Mouse (Mus musculus): Measurements from ENCODE around the gene Rb1. TPM values are rescaled to one million over a fixed set of nuclear protein-coding genes. Genes with fewer than 3 reads are reported as not detected.
A peak's percentile ranks its signal among the peaks of the same experiment; 100 is the strongest.

Gene Rb1
- polyA plus RNA-seq, 2 experiments = 15.6 to 29.6 TPM

- Histone ChIP-seq H3K36me3 (ENCODE audit: control insufficient read depth, insufficient read depth, low read length) (no peaks in the 10 kb centered on the region), H3K27ac (replicated peaks; ENCODE audit: low read depth, low read length) (peak overlapping the region; percentile 82), H3K9me3 (ENCODE audit: control insufficient read depth, low read length) (no peaks in the 10 kb centered on the region), H3K9ac (ENCODE audit: low read depth, low read length, severe bottlenecking) (peak overlapping the region; percentile 80), H3K4me3 (replicated peaks; ENCODE audit: low read length) (peak overlapping the region; percentile 89), H3K4me1 (ENCODE audit: control insufficient read depth, insufficient read depth, low read length) (no peaks in the 10 kb centered on the region), H3K27me3 (ENCODE audit: control insufficient read depth, insufficient read depth, low read length) (no peaks in the 10 kb centered on the region), H3K4me2 (replicated peaks; ENCODE audit: low read depth, low read length, severe bottlenecking) (peak overlapping the region; percentile 95)
- DNase-seq (ENCODE audit: low spot score) (no peak), ATAC-seq (ENCODE audit: low FRiP score, low read depth) (no peak)
- WGBS = 5% methylated on average over 8 of the region's 8 CpGs
- no peak for TF ChIP-seq POLR2A (IDR thresholded peaks at IDR 0.05; ENCODE audit: borderline replicate concordance, extremely low read depth, insufficient read depth, insufficient read length)
Observed at GRCm38 (mm10) chr14:73326511-73326910, 889 bp upstream of the Rb1 start.

DNA sequence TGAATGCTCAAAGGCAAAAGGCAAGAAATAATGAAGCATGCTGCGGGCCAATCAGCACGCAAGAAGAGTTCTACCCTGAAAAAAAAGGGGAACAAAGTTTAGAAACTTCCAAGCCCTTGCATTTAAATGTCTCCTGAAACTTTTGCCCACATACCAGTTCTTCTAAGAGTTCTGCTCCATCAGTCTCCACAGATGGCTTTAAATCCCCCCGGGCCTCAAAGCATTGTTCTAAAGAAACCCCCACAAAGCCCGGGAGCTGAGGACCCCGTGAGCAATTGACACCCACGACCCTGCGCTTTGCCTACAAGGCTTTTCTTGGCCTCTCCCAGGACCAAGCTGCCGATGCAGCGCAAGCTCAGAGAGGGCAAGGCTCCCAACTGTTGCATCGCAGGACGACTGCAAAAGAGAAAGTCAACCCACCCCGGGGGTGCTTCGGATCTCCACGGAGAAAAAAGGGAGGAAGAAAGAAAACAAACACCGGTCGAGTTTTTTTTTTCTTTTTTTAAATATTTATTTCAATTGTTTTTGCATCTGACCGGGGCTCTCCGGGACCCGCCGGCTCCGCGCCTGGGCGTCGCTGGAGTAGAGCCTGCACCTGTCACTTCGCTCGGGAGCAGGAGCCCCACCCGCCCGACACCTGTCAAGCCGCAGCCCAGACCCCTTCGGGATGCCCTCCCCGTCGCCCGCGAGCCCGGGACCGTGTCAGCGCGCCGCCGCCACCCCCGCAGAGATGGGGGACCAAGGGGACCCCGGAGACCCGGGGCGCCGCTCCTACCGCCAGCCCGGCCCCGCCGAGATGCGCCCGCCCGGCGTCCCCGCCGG lies 777 bp downstream of the Rb1 start:
- Histone ChIP-seq H3K27me3 (ENCODE audit: control insufficient read depth, insufficient read depth, low read length) (no peaks in the 10 kb centered on the region), H3K4me3 (replicated peaks; ENCODE audit: low read length) (peak overlapping the region; percentile 89), H3K36me3 (ENCODE audit: control insufficient read depth, insufficient read depth, low read length) (no peaks in the 10 kb centered on the region), H3K4me2 (replicated peaks; ENCODE audit: low read depth, low read length, severe bottlenecking) (peak overlapping the region; percentile 95), H3K9me3 (ENCODE audit: control insufficient read depth, low read length) (no peaks in the 10 kb centered on the region), H3K4me1 (ENCODE audit: control insufficient read depth, insufficient read depth, low read length) (no peaks in the 10 kb centered on the region), H3K27ac (replicated peaks; ENCODE audit: low read depth, low read length) (peak overlapping the region; percentile 82), H3K9ac (ENCODE audit: low read depth, low read length, severe bottlenecking) (peak overlapping the region; percentile 80)
- ATAC-seq (ENCODE audit: low FRiP score, low read depth) (peak; percentile 56), DNase-seq (ENCODE audit: low spot score) (peak; percentile 26)
- TF ChIP-seq POLR2A (IDR thresholded peaks at IDR 0.05; ENCODE audit: borderline replicate concordance, extremely low read depth, insufficient read depth, insufficient read length) = no peak
- WGBS = under 1% methylated on average over 44 of the region's 55 CpGs

- no peaks in the 10 kb centered on the region for H3K9me3 ChIP-seq (ENCODE audit: control insufficient read depth, low read length)
- TF ChIP-seq POLR2A (IDR thresholded peaks at IDR 0.05; ENCODE audit: borderline replicate concordance, extremely low read depth, insufficient read depth, insufficient read length) = no peak
- 58% methylated on average over 2 of the region's 2 CpGs for WGBS
- no peak overlapping the region for H3K9ac ChIP-seq (ENCODE audit: low read depth, low read length, severe bottlenecking)
- DNase-seq (ENCODE audit: low spot score) = no peak
- H3K4me2 ChIP-seq (replicated peaks; ENCODE audit: low read depth, low read length, severe bottlenecking) = no peak overlapping the region
- no peak for ATAC-seq (ENCODE audit: low FRiP score, low read depth)
- no peaks in the 10 kb centered on the region for H3K27me3 ChIP-seq (ENCODE audit: control insufficient read depth, insufficient read depth, low read length)
- 0 out of 2 replicates have a peak overlapping the region, but pooled peaks have one; percentile 89 for H3K4me3 ChIP-seq (replicated peaks; ENCODE audit: low read length)
- H3K4me1 ChIP-seq (ENCODE audit: control insufficient read depth, insufficient read depth, low read length) = no peaks in the 10 kb centered on the region
- H3K36me3 ChIP-seq (ENCODE audit: control insufficient read depth, insufficient read depth, low read length) = no peaks in the 10 kb centered on the region
- no peak overlapping the region for H3K27ac ChIP-seq (replicated peaks; ENCODE audit: low read depth, low read length)
Observed at GRCm38 (mm10) chr14:73323965-73324364, 1.7 kb downstream of the Rb1 start.

DNA sequence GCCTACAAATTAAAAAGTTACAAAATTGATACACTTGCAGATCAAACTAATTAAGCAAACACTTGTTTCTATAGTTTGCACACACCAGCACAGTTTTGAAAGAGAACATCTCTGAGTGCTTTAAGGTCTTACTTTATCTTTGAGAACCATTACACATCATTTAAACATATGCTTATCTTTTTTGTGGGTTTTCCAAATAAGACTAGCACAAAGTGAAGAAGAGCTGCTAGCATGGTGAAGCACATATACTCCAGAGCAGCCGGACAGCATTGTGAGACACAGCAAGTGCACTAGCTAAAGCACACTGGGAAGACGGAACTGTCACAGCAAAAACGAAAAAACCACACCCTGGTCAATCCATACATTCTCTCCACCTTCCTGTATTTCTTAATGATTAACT lies 3.5 kb downstream of the Rb1 start:
- Histone ChIP-seq H3K4me3 (replicated peaks; ENCODE audit: low read length) (no peak overlapping the region), H3K4me1 (ENCODE audit: control insufficient read depth, insufficient read depth, low read length) (no peaks in the 10 kb centered on the region), H3K36me3 (ENCODE audit: control insufficient read depth, insufficient read depth, low read length) (no peaks in the 10 kb centered on the region), H3K4me2 (replicated peaks; ENCODE audit: low read depth, low read length, severe bottlenecking) (no peak overlapping the region), H3K27me3 (ENCODE audit: control insufficient read depth, insufficient read depth, low read length) (no peaks in the 10 kb centered on the region), H3K9ac (ENCODE audit: low read depth, low read length, severe bottlenecking) (no peak overlapping the region), H3K9me3 (ENCODE audit: control insufficient read depth, low read length) (no peaks in the 10 kb centered on the region), H3K27ac (replicated peaks; ENCODE audit: low read depth, low read length) (no peak overlapping the region)
- no peak for TF ChIP-seq POLR2A (IDR thresholded peaks at IDR 0.05; ENCODE audit: borderline replicate concordance, extremely low read depth, insufficient read depth, insufficient read length)
- no peak for ATAC-seq (ENCODE audit: low FRiP score, low read depth)
- no peak for DNase-seq (ENCODE audit: low spot score)
- 83% methylated on average over 3 of the region's 3 CpGs for WGBS

- Histone ChIP-seq H3K27me3 (ENCODE audit: control insufficient read depth, insufficient read depth, low read length) (no peaks in the 10 kb centered on the region), H3K36me3 (ENCODE audit: control insufficient read depth, insufficient read depth, low read length) (no peaks in the 10 kb centered on the region), H3K4me1 (ENCODE audit: control insufficient read depth, insufficient read depth, low read length) (no peaks in the 10 kb centered on the region), H3K9ac (ENCODE audit: low read depth, low read length, severe bottlenecking) (no peak overlapping the region), H3K4me2 (replicated peaks; ENCODE audit: low read depth, low read length, severe bottlenecking) (no peak overlapping the region), H3K9me3 (ENCODE audit: control insufficient read depth, low read length) (no peaks in the 10 kb centered on the region), H3K4me3 (replicated peaks; ENCODE audit: low read length) (no peak overlapping the region), H3K27ac (replicated peaks; ENCODE audit: low read depth, low read length) (no peak overlapping the region)
- ATAC-seq (ENCODE audit: low FRiP score, low read depth) (no peak), DNase-seq (ENCODE audit: low spot score) (no peak)
- no peak for TF ChIP-seq POLR2A (IDR thresholded peaks at IDR 0.05; ENCODE audit: borderline replicate concordance, extremely low read depth, insufficient read depth, insufficient read length)
Observed at GRCm38 (mm10) chr14:73316933-73317332, 8.7 kb downstream of the Rb1 start.

All from limb, embryonic 14.5 days (tissue).